Mouse (Mus musculus) forebrain, embryonic 14.5 days (tissue): ENCODE results near the gene Cbfa2t2. TPM values are rescaled to one million over a fixed set of nuclear protein-coding genes. Genes with fewer than 3 reads are reported as not detected.
A peak's percentile ranks its signal among the peaks of the same experiment; 100 is the strongest.

Source experiments
- ATAC-seq: fragments of 200-750 bp; cut with Nextera tagmentation; 2 replicates; pipeline ENCODE4 v1.8.0; 2017; ENCODE audit warnings: mild to moderate bottlenecking, moderate library complexity
- DNase-seq: peaks from one replicate; pipeline ENCODE4 v3.0.0-alpha.2; 2015; ENCODE audit warnings: low spot score
- H3K27ac ChIP-seq: fragments of 300-500 bp; sonication (generic); 2 replicates; pipeline ENCODE4 v1.5.1; 2014; ENCODE audit warnings: low read depth, mild to moderate bottlenecking, control low read depth, low read length, moderate library complexity
- H3K27me3 ChIP-seq: fragments of 300-500 bp; sonication (generic); replicated peaks from 2 replicates; pipeline ENCODE4 v1.6.1; 2014; ENCODE audit warnings: low read length, control low read depth, mixed read lengths; ENCODE audit not compliant: control insufficient read depth, insufficient read depth
- H3K36me3 ChIP-seq: fragments of 300-500 bp; sonication (generic); 2 replicates; pipeline ENCODE4 v1.6.1; 2014; ENCODE audit warnings: low read length, control low read depth; ENCODE audit not compliant: control insufficient read depth, insufficient read depth
- H3K4me1 ChIP-seq: fragments of 300-500 bp; sonication (generic); 2 replicates; pipeline ENCODE4 v1.6.1; 2014; ENCODE audit warnings: antibody characterized with exemption, low read length, control low read depth; ENCODE audit not compliant: control insufficient read depth, insufficient read depth
- H3K4me2 ChIP-seq: fragments of 300-500 bp; sonication (generic); 2 replicates; pipeline ENCODE4 v1.6.1; 2014; ENCODE audit warnings: mild to moderate bottlenecking, control low read depth, low read length
- H3K4me3 ChIP-seq: fragments of 300-500 bp; sonication (generic); 2 replicates; pipeline ENCODE4 v1.5.1; 2014; ENCODE audit warnings: low read depth, low read length, control low read depth
- H3K9ac ChIP-seq: fragments of 300-500 bp; sonication (generic); 2 replicates; pipeline ENCODE4 v1.6.1; 2014; ENCODE audit warnings: mild to moderate bottlenecking, low read length, control low read depth, moderate library complexity
- H3K9me3 ChIP-seq: fragments of 300-500 bp; sonication (generic); replicated peaks from 2 replicates; pipeline ENCODE4 v1.6.1; 2016; ENCODE audit warnings: low read length, control low read depth, mixed read lengths; ENCODE audit not compliant: control insufficient read depth
- WGBS: fragments of 180-500 bp; shearing (Covaris S2); extraction: QIAGEN DNeasy Blood & Tissue Kit; methylation state at CpG from one replicate; pipeline ENCODE4 v1.1.7; 2014; 5-methylcytosine and 5-hydroxymethylcytosine counted together
- polyA plus RNA-seq: library from polyadenylated mRNA; unstranded; fragments of >200 nt; fragmentation: Nextera tagmentation; extraction: Ambion mirVana; gene quantifications from 2 replicates; pipeline ENCODE4 v1.2.1, GENCODE M21; 2014

The Cbfa2t2 gene
- polyA plus RNA-seq, 1 experiment from 2014 or later = 51.9 TPM

GRCm38 (mm10) chr2:154405447-154405994 is 30.8 kb upstream of the Cbfa2t2 start:
- 51% methylated on average over 5 of the region's 5 CpGs for WGBS
- Histone ChIP-seq H3K36me3 (no peaks in the 10 kb centered on the region), H3K4me1 (no peaks in the 10 kb centered on the region), H3K9me3 (no peaks in the 10 kb centered on the region), H3K27me3 (no peaks in the 10 kb centered on the region; the same call in 1 of the 2 replicates), H3K27ac (no peak overlapping the region), H3K9ac (no peak overlapping the region), H3K4me3 (no peak overlapping the region), H3K4me2 (no peak overlapping the region)
- no peak for ATAC-seq
- no peak for DNase-seq

GRCm38 (mm10) chr2:154407063-154407642 is 29.1 kb upstream of the Cbfa2t2 start:
- ATAC-seq = no peak
- 29% methylated on average over 11 of the region's 11 CpGs for WGBS
- no peak overlapping the region for H3K27ac ChIP-seq

GRCm38 (mm10) chr2:154407643-154408445 is 28.4 kb upstream of the Cbfa2t2 start, which contains the start of gene Snta1:
Gene Snta1, minus strand, starts transcription at chr2:154408099.
- no peaks in the 10 kb centered on the region for H3K9me3 ChIP-seq
- no peak within 1 kb of the TSS for H3K27ac ChIP-seq
- peak within 1 kb of the TSS; percentile 73 for H3K4me2 ChIP-seq
- peak; percentile 77 for DNase-seq
- H3K27me3 ChIP-seq = no peaks in the 10 kb centered on the region; the same call in 1 of the 2 replicates
- peak; percentile 90 for ATAC-seq
- WGBS = 2% methylated on average over 80 of the region's 84 CpGs
- peak within 1 kb of the TSS; percentile 72 for H3K9ac ChIP-seq
- H3K36me3 ChIP-seq = no peaks in the 10 kb centered on the region
- H3K4me1 ChIP-seq = no peaks in the 10 kb centered on the region
- H3K4me3 ChIP-seq = peak within 1 kb of the TSS; percentile 66

More at GRCm38 (mm10) chr2:154407063-154407642, 29.1 kb upstream of the Cbfa2t2 start:
- DNase-seq = no peak
- Histone ChIP-seq H3K4me1 (no peaks in the 10 kb centered on the region), H3K4me2 (peak overlapping the region; percentile 73), H3K36me3 (no peaks in the 10 kb centered on the region), H3K4me3 (peak overlapping the region; percentile 66), H3K27me3 (no peaks in the 10 kb centered on the region; the same call in 1 of the 2 replicates), H3K9ac (peak overlapping the region; percentile 72), H3K9me3 (no peaks in the 10 kb centered on the region)

GRCm38 (mm10) chr2:154410355-154410754 is 25.9 kb upstream of the Cbfa2t2 start:
- no peak overlapping the region for H3K9ac ChIP-seq
- H3K4me1 ChIP-seq = no peaks in the 10 kb centered on the region
- 55% methylated on average over 2 of the region's 2 CpGs for WGBS
- no peak overlapping the region for H3K27ac ChIP-seq
- no peaks in the 10 kb centered on the region; the same call in 1 of the 2 replicates for H3K27me3 ChIP-seq
- H3K4me3 ChIP-seq = no peak overlapping the region
- ATAC-seq = no peak
- no peaks in the 10 kb centered on the region for H3K9me3 ChIP-seq
- peak; percentile 62 for DNase-seq
- no peak overlapping the region for H3K4me2 ChIP-seq
- no peaks in the 10 kb centered on the region for H3K36me3 ChIP-seq

- no peaks in the 10 kb centered on the region for H3K4me1 ChIP-seq
- no peak overlapping the region for H3K4me3 ChIP-seq
- ATAC-seq (no peak), DNase-seq (peak; percentile 86)
- no peak overlapping the region for H3K27ac ChIP-seq
- no peaks in the 10 kb centered on the region for H3K9me3 ChIP-seq
- H3K27me3 ChIP-seq = no peaks in the 10 kb centered on the region; the same call in 1 of the 2 replicates
- 64% methylated on average over 7 of the region's 7 CpGs for WGBS
- H3K9ac ChIP-seq = no peak overlapping the region
- H3K4me2 ChIP-seq = no peak overlapping the region
- H3K36me3 ChIP-seq = no peaks in the 10 kb centered on the region
Measured at GRCm38 (mm10) chr2:154412018-154412666, 24.1 kb upstream of the Cbfa2t2 start.

- Histone ChIP-seq H3K9me3 (no peaks in the 10 kb centered on the region), H3K9ac (no peak overlapping the region), H3K27me3 (no peaks in the 10 kb centered on the region), H3K4me1 (peaks cover 4% of the 10 kb centered on the region), H3K36me3 (no peaks in the 10 kb centered on the region), H3K4me3 (no peak overlapping the region), H3K27ac (no peak overlapping the region), H3K4me2 (no peak overlapping the region)
- ATAC-seq (peak; percentile 16; the same call in 1 of the 2 replicates), DNase-seq (peak; percentile 85)
- WGBS = 2% methylated on average over 3 of the region's 3 CpGs
Measured at GRCm38 (mm10) chr2:154417107-154417506, 19.2 kb upstream of the Cbfa2t2 start.

- no peak overlapping the region for H3K4me3 ChIP-seq
- no peaks in the 10 kb centered on the region for H3K9me3 ChIP-seq
- DNase-seq (no peak), ATAC-seq (no peak)
- H3K36me3 ChIP-seq = no peaks in the 10 kb centered on the region
- H3K27me3 ChIP-seq = no peaks in the 10 kb centered on the region
- no peak overlapping the region for H3K4me2 ChIP-seq
- H3K4me1 ChIP-seq = peaks cover 4% of the 10 kb centered on the region
- H3K27ac ChIP-seq = no peak overlapping the region
- 89% methylated on average over 7 of the region's 7 CpGs for WGBS
- H3K9ac ChIP-seq = no peak overlapping the region
Measured at GRCm38 (mm10) chr2:154418001-154418400, 18.3 kb upstream of the Cbfa2t2 start.

GRCm38 (mm10) chr2:154419631-154420515 is 16.4 kb upstream of the Cbfa2t2 start:
- H3K9me3 ChIP-seq = no peaks in the 10 kb centered on the region
- peak overlapping the region; percentile 67 for H3K27ac ChIP-seq
- no peaks in the 10 kb centered on the region for H3K27me3 ChIP-seq
- H3K4me2 ChIP-seq = no peak overlapping the region
- ATAC-seq = peak; percentile 24; the same call in 1 of the 2 replicates
- no peaks in the 10 kb centered on the region for H3K36me3 ChIP-seq
- no peak overlapping the region for H3K4me3 ChIP-seq
- peaks cover 4% of the 10 kb centered on the region for H3K4me1 ChIP-seq
- H3K9ac ChIP-seq = no peak overlapping the region
- DNase-seq = peak; percentile 79
- 29% methylated on average over 9 of the region's 9 CpGs for WGBS
